Mouse (Mus musculus) layer of hippocampus, adult 2 months (tissue): ENCODE results near the gene Bola2. TPM values are rescaled to one million over a fixed set of nuclear protein-coding genes. Genes with fewer than 3 reads are reported as not detected.

Experiments
- DNase-seq, 2 experiments: peaks; one replicate each; pipeline ENCODE4 v3.0.0; 2022; ENCODE audit warnings: low spot score in 2 of 2
- H3K27ac ChIP-seq: fragments of 200-600 bp; 2 replicates; pipeline ENCODE4 v1.8.1; 2022
- H3K4me3 ChIP-seq: fragments of 200-600 bp; 2 replicates; pipeline ENCODE4 v1.8.1; 2022; ENCODE audit warnings: mild to moderate bottlenecking
- CTCF ChIP-seq: fragments of 200-600 bp; conservative IDR thresholded peaks from 2 replicates; pipeline ENCODE4 v1.8.1; 2022; ENCODE audit warnings: antibody characterized with exemption, mild to moderate bottlenecking, moderate library complexity
- total RNA-seq, 2 experiments: library from RNA; stranded (reverse); gene quantifications; 2 replicates each; pipeline ENCODE4 v1.2.3; 2021

The Bola2 gene
- total RNA-seq, 2 experiments from 2014 or later: 103 to 112 TPM

DNA sequence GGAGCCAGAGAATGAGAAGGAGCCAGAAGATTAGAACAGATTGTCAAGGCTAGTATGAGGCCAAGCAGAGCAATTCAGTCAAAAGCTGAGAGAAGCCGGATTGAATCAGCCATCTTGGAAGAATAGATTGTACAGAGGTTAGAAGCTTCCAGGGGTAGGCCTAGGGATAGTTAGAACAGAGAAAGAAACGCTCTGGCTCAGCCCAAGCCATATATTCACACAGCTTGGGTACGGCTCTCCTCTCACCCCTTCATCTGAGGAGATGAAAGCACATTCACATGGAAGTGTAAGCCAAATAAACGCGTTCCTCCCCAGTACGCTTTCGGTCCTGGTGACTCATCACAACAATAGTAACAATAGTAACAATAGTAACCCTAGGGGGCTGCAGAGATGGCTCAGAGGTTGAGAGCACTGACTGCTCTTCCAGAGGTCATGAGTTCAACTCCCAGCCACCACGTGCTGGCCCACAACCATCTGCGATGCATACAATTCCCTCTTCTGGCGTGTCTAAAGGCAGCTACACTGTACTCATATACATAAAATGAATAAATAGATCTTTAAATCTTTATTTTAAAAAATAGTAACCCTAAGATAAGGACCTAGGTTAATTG, 655 bp upstream of the Bola2 start:
- peak overlapping the region; percentile 95 for H3K4me3 ChIP-seq
- no peak for DNase-seq
- H3K27ac ChIP-seq: peak overlapping the region; percentile 97
- no peak for TF ChIP-seq CTCF

DNA sequence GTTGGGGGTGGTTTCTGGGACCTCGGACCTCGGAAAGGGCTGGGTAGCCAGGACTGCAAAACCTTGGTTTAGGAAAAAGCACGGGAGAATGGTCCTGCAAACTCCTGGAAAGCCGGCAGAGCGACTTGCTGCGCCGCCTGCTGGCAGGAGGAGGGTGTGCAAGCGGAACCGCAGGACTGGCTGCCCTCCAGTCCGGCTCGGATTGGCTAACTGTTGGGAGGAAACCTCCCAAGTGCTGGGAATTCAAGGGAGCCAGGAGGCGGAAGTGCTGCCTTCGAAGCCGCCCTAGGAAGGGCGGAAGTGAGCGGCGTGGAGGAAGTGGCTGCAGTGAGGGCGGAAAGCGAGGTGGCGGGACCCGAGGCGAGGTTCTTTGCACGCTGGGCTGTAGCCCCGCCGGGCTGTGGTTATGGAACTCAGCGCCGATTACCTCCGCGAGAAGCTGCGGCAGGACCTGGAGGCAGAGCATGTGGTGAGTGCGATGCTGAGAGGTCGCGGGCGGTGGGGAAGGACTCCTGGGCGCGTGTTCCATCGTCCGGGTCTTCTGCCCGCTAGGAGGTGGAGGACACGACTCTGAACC, 518 bp downstream of the Bola2 start, which contains the start of gene Slx1b:
Gene Slx1b, minus strand, starts transcription at position 154 of the 577 bp plus-strand sequence.
- peak; percentile 96 to 98 for DNase-seq
- H3K27ac ChIP-seq: peak within 1 kb of the TSS; percentile 97
- peak within 1 kb of the TSS; percentile 95 for H3K4me3 ChIP-seq
- TF ChIP-seq CTCF: peak; percentile 89

DNA sequence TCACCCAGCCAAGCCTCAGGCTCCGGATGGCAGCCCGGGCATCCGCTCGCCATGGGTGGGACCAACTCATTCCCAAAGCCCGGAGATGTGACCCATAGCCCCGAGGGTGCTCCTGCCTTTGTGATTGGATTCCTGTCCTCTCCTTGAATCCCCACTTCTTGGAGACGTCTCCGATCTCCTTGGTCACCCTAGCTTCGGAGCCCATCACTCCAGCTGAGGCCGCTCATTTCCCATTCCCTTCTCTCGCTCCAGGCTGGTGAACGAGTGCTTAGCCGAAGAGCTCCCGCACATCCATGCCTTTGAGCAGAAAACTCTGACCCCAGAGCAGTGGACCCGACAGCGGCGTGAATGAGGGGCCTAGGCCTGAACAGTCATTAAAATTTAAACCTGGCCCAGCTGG, 1.1 kb downstream of the Bola2 start:
- no peak for DNase-seq
- Histone ChIP-seq H3K27ac (peak overlapping the region; percentile 80), H3K4me3 (peak overlapping the region; percentile 95)
- no peak for TF ChIP-seq CTCF

DNA sequence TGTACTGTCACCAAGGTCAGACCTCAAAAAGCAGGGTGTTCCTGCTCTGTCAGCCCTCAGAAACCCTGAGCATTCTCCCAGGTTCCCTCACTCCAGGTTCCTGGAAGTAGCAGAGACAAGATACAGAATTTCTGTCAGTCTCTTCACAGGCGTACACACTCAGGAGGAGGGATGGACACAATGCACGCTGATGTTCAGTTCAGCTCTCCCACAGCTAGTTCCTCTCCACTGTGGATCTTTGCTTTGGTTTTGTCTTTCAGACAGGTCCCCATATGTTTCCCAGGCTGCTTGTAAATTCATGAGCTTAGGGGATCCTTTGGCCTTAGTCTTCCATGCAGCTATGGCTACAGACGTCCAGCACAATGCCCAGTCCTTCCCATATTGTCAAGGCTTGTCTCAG, 1.7 kb downstream of the Bola2 start:
- no peak for TF ChIP-seq CTCF
- peak overlapping the region; percentile 80; the same call in 1 of the 2 replicates for H3K27ac ChIP-seq
- DNase-seq: no peak
- H3K4me3 ChIP-seq: peak overlapping the region; percentile 95; the same call in 1 of the 2 replicates

DNA sequence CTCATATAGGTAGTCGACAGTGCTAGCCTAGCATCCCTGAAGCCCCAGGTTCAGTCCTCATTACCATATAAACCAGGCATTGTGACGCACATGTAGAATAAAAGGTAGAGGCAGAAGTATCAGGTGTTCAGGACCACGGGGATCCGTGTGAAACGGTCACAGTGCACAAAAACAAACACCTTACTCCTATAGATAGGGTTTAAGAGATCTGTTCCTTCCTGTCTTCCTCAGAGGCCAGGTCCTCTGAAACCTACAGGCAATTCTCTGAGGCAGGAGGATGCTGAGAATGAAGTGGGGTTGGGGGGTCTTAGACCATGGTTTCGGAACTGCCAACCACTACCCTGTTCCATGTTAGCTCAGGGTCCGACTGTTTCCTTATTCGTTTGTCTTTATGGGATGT, 2.6 kb downstream of the Bola2 start:
- no peak overlapping the region for H3K27ac ChIP-seq
- no peak for TF ChIP-seq CTCF
- DNase-seq: no peak
- H3K4me3 ChIP-seq: no peak overlapping the region

DNA sequence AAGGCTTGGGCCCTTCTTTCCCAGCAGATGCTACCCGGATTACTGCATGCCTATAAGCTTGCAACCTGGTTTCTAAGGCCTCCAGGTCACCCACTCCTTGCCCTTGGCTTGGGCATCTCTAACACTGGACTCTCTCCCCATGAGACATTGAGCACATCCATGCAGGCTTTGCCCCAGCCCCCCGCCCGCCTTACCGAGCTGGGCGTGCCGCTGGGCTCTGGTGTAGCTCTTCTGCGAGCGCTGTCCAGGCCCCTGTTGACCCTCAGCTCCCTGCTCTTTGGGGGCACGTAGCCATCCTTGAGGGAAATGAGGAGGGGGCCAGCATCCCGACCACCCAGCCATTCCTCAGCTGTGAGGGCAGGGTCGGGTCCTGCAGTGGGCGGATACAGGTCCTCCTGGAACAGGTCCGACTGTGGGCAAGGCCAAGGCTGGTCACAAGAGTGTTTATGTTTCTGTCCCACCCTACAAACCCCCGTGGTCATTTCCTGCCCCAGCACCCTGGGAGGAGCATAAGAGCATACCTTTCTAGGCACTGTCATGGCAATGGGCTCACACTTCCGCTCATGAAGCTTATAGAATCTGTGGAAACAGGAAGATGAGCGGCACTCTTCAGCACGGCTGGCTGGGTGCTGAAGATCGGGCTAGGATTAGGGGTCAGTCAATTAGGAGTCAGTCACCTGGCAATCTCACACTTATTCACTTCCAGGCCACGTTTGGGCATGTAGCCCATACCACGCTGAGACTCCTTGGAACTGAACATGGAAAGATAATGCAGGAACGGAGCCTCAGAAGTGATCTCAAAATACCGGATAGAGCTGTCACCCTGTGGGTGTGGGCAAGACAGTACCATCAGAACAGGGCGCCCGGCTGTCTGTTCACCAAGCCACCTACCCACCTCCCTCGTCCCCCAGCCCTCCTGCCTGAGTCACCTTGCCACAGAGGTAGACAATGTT, 5.1 kb downstream of the Bola2 start:
- no peak for DNase-seq
- H3K4me3 ChIP-seq: peak overlapping the region; percentile 76
- H3K27ac ChIP-seq: peak overlapping the region; percentile 97; the same call in 1 of the 2 replicates
- TF ChIP-seq CTCF: no peak

DNA sequence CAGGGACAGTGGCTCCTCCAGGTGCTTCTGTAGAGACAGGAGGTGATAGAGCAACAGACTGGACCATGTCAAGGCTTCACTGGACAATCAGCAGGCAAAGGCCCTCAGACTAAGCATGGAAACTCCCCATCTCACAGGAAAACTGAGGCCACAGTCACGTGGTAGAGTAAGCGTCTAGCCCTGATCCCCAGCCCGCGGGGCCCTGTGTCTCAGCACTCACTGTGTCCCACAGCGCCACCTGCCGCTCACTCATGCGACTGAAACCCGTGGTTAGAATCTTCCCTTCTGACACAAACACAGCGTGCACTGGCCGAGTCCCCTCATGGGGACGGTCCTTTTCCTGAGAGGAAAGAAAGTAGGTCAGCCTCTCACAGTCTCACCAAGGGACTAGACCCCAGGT, 5.9 kb downstream of the Bola2 start:
- DNase-seq: peak; percentile 90 to 96
- peak overlapping the region; percentile 97 for H3K27ac ChIP-seq
- H3K4me3 ChIP-seq: peak overlapping the region; percentile 76
- TF ChIP-seq CTCF: peak; percentile 95

DNA sequence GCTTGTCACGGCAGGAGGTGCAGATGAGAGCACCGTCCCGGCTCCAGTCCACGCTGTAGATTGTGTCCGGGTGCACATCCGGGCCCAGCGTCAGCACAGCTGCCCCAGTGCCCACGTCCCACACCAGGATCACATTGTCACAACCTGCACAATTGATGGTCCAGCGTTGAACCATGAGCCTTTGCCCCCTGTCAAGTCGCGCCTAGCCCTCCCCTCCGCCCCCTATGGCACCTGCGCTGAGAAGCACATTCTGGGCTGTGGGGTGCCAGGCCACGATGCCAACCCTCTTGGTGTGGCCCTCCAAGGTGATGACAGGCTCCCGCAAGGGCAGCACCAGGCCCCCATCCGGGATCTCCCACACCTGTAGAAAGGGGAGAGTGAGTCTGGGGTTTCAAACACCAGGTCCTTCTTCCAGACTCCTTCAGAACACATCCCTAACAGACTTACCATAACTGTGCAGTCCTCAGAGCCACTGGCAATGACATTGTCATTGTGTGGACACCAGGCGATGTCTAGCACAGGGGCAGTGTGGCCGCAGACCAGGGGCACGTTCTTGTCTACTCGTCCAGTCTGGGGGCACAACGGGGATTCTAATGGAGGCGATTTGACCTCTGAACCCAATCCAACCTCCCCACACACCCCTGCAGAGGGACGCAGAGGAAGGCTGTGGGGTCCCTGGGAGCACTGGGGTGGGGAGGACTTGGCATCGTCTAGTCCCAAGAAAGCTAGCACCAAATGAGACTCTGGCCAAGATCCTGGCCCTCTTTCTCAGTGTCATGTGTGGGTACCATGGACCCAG, 6.6 kb downstream of the Bola2 start:
- DNase-seq: no peak
- Histone ChIP-seq H3K27ac (peak overlapping the region; percentile 97), H3K4me3 (peak overlapping the region; percentile 76)
- no peak for TF ChIP-seq CTCF

DNA sequence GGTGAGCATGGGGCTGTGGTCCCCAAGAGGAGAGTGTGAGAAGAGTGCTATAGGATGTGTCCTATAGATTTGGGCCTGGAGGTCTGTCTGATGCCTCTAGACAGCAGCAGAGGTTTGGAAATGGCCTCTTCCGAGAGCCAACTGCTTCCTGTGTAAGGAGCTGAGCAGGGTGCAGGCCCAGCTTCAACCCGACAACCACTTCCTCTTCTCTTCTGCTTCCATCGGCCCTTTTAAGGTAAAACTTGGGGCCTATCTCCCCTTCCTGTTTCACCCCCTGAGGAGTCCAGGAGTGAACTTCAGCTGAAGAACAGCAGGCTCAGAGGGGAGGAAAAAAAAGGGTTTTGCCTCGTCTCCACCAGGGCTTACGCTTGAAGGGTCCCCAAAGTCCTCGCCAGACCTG, 7.2 kb downstream of the Bola2 start:
- no peak for TF ChIP-seq CTCF
- no peak for DNase-seq
- peak overlapping the region; percentile 76 for H3K4me3 ChIP-seq
- H3K27ac ChIP-seq: peak overlapping the region; percentile 97

DNA sequence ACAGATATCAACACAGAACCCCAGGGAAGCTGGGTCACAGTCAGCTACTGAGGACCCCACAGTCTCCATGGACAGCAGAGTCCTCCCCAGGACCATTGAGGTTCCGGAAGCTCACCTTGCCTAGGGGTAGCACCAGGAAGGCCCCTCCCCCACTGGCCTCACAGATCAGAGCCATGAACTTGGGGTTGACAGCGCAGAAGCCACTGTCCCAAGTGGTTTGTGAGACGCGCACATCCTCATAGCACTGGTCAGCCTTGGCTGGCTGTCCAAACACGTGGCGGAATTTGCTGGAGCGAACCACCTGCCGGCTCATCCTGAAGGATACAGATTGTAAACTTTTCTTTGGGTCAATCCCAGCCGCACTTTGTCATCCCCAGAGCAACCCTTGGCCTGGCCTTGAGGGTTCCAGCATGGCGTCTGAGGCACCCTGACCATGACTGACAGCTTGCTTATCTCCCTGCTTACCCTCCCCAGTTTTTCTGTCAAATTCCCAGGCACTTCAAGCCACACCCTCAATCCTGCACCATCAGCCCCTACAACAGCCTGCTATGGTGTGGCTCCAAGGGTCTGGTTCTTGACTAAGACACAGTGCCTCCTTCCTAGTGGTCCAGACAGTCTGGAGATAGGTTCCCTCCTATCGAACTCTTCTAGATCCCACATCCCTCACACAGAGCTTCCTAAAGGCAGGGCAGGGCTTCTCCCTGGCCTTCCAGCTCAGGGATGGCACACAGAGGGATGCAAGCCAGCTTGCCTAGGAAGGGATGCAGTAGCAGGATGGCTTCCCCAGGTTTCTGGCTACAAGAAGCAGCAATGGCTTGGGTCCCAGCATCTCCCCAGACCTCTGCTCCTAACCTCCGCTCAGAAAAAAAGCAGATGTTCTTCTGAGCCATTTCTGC, 7.9 kb downstream of the Bola2 start:
- Histone ChIP-seq H3K27ac (peak overlapping the region; percentile 97), H3K4me3 (peak overlapping the region; percentile 76)
- TF ChIP-seq CTCF: no peak
- DNase-seq: no peak

DNA sequence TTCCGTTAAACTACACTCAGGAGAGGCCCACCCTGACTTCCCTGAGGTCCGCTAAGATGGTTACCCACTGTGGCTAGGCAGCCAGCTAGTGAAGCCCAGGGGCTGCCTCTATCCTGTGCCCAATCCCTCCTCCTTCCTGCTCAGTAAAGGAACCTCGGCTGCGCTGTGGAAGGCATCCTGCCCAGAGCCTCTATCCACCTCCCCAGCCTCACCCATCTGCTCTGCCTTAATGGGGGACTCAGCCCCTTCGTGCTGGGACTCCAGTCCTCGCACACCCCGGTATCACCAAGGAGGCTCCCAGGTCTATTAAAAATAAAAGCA, 8.5 kb downstream of the Bola2 start:
- TF ChIP-seq CTCF: no peak
- peak overlapping the region; percentile 97 for H3K27ac ChIP-seq
- peak overlapping the region; percentile 76 for H3K4me3 ChIP-seq
- peak in 1 of 2 experiments; percentile 36 for DNase-seq
